Mouse (Mus musculus): Measurements from ENCODE around the gene Cotl1. TPM values are rescaled to one million over a fixed set of nuclear protein-coding genes. Genes with fewer than 3 reads are reported as not detected.
A peak's percentile ranks its signal among the peaks of the same experiment; 100 is the strongest.
"Not testable (repeated sequence)": the region's sequence is repeated elsewhere in the genome, so short reads cannot be mapped to it uniquely, and the experiment has no call there.

Gene Cotl1
- polyA plus RNA-seq, 1 experiment from 2014 or later = 139 TPM

DNA sequence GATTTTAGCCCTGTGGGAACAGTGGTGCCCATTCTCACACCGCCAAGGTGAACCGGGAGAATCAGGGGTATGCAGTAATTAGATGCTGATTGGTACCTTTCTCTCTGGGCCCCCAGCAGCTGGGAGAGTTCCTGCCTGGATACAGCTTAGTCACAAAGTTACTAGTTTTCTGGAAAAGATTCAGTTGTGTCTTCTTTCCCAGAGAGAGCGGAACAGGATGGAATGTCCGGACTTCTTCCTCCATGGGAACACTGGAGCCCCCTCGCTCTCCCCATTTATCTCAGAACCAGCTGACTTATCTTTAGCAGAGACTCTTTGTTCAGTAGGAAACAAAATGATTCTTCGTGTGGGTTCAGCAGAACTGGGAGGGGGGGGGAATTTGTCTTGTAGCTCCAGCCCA lies 22.4 kb upstream of the Cotl1 start:
- Histone ChIP-seq H3K36me3 (ENCODE audit: control insufficient read depth, insufficient read depth, low read length) (no peaks in the 10 kb centered on the region), H3K27ac (ENCODE audit: low read length) (peak overlapping the region; percentile 70; the same call in 1 of the 2 replicates), H3K9ac (ENCODE audit: low read depth, low read length) (peak overlapping the region; percentile 86), H3K9me3 (replicated peaks; ENCODE audit: control insufficient read depth, low read length, poor library complexity, severe bottlenecking) (no peaks in the 10 kb centered on the region), H3K4me1 (ENCODE audit: control insufficient read depth, insufficient read depth, low read length) (peaks cover 13% of the 10 kb centered on the region), H3K4me3 (ENCODE audit: low read depth, low read length) (peak overlapping the region; percentile 81), H3K4me2 (ENCODE audit: low read length) (peak overlapping the region; percentile 72), H3K27me3 (ENCODE audit: control insufficient read depth, insufficient read depth, low read depth, low read length) (no peaks in the 10 kb centered on the region)
- no peak for ATAC-seq
- WGBS = 10% methylated on average over 6 of the region's 6 CpGs

- ATAC-seq = no peak; the same call in none of the 2 replicates
- Histone ChIP-seq H3K36me3 (ENCODE audit: control insufficient read depth, insufficient read depth, low read length) (no peaks in the 10 kb centered on the region), H3K9ac (ENCODE audit: low read depth, low read length) (peak overlapping the region; percentile 86), H3K9me3 (replicated peaks; ENCODE audit: control insufficient read depth, low read length, poor library complexity, severe bottlenecking) (no peaks in the 10 kb centered on the region), H3K4me3 (ENCODE audit: low read depth, low read length) (peak overlapping the region; percentile 81), H3K4me2 (ENCODE audit: low read length) (peak overlapping the region; percentile 72), H3K27me3 (ENCODE audit: control insufficient read depth, insufficient read depth, low read depth, low read length) (no peaks in the 10 kb centered on the region), H3K27ac (ENCODE audit: low read length) (peak overlapping the region; percentile 70), H3K4me1 (ENCODE audit: control insufficient read depth, insufficient read depth, low read length) (peaks cover 13% of the 10 kb centered on the region)
- 1% methylated on average over 19 of the region's 19 CpGs for WGBS
These were observed 22.0 kb upstream of the Cotl1 start for GRCm38 (mm10) chr8:119862390-119862734.

- Histone ChIP-seq H3K4me1 (ENCODE audit: control insufficient read depth, insufficient read depth, low read length) (peaks cover 13% of the 10 kb centered on the region), H3K27ac (ENCODE audit: low read length) (peak within 1 kb of the TSS; percentile 70), H3K4me3 (ENCODE audit: low read depth, low read length) (peak within 1 kb of the TSS; percentile 81), H3K9ac (ENCODE audit: low read depth, low read length) (peak within 1 kb of the TSS; percentile 86), H3K36me3 (ENCODE audit: control insufficient read depth, insufficient read depth, low read length) (no peaks in the 10 kb centered on the region), H3K27me3 (ENCODE audit: control insufficient read depth, insufficient read depth, low read depth, low read length) (no peaks in the 10 kb centered on the region), H3K9me3 (replicated peaks; ENCODE audit: control insufficient read depth, low read length, poor library complexity, severe bottlenecking) (no peaks in the 10 kb centered on the region), H3K4me2 (ENCODE audit: low read length) (peak within 1 kb of the TSS; percentile 72)
- under 1% methylated on average over 28 of the region's 35 CpGs for WGBS
- peak; percentile 96 for ATAC-seq
These were observed 21.5 kb upstream of the Cotl1 start, which contains the start of gene Klhl36 for GRCm38 (mm10) chr8:119861706-119862389. Klhl36 (plus strand) TSS chr8:119862266.

DNA sequence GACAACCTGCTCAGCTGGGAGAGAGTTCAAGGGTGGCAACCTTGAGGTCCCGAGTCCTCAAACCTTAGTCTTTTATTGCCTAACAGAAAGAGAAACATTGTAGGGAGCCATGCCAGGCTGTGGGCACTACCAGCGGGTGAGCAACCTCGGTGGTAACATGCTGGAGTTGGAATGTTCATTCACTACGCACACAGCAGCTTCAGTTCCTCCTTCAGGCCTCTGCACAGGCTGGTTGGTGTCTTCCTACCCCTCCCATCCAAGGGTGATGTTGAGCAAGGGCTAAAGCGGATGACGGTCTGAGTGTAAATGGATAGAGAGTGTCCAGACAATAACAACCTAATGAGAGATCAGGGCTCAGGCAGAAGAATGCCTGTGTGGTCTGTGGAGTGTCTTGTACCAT lies 17.4 kb upstream of the Cotl1 start:
- no peak for ATAC-seq
- no peak overlapping the region for H3K9ac ChIP-seq (ENCODE audit: low read depth, low read length)
- H3K4me2 ChIP-seq (ENCODE audit: low read length) = no peak overlapping the region
- WGBS = 63% methylated on average over 6 of the region's 6 CpGs
- no peak overlapping the region for H3K4me3 ChIP-seq (ENCODE audit: low read depth, low read length)
- H3K9me3 ChIP-seq (replicated peaks; ENCODE audit: control insufficient read depth, low read length, poor library complexity, severe bottlenecking) = no peaks in the 10 kb centered on the region
- no peaks in the 10 kb centered on the region for H3K27me3 ChIP-seq (ENCODE audit: control insufficient read depth, insufficient read depth, low read depth, low read length)
- no peak overlapping the region for H3K27ac ChIP-seq (ENCODE audit: low read length)
- peaks cover 6% of the 10 kb centered on the region; the same call in 1 of the 2 replicates for H3K4me1 ChIP-seq (ENCODE audit: control insufficient read depth, insufficient read depth, low read length)
- no peaks in the 10 kb centered on the region for H3K36me3 ChIP-seq (ENCODE audit: control insufficient read depth, insufficient read depth, low read length)

GRCm38 (mm10) chr8:119855656-119856055 lies 15.3 kb upstream of the Cotl1 start:
- Histone ChIP-seq H3K4me1 (ENCODE audit: control insufficient read depth, insufficient read depth, low read length) (no peaks in the 10 kb centered on the region), H3K9me3 (replicated peaks; ENCODE audit: control insufficient read depth, low read length, poor library complexity, severe bottlenecking) (no peaks in the 10 kb centered on the region), H3K27ac (ENCODE audit: low read length) (no peak overlapping the region), H3K4me2 (ENCODE audit: low read length) (no peak overlapping the region), H3K4me3 (ENCODE audit: low read depth, low read length) (no peak overlapping the region), H3K9ac (ENCODE audit: low read depth, low read length) (no peak overlapping the region), H3K36me3 (ENCODE audit: control insufficient read depth, insufficient read depth, low read length) (no peaks in the 10 kb centered on the region), H3K27me3 (ENCODE audit: control insufficient read depth, insufficient read depth, low read depth, low read length) (no peaks in the 10 kb centered on the region)
- no peak for ATAC-seq
- WGBS = 83% methylated on average over 5 of the region's 5 CpGs

- Histone ChIP-seq H3K4me1 (ENCODE audit: control insufficient read depth, insufficient read depth, low read length) (no peaks in the 10 kb centered on the region), H3K36me3 (ENCODE audit: control insufficient read depth, insufficient read depth, low read length) (no peaks in the 10 kb centered on the region), H3K4me3 (ENCODE audit: low read depth, low read length) (no peak overlapping the region), H3K27ac (ENCODE audit: low read length) (no peak overlapping the region), H3K27me3 (ENCODE audit: control insufficient read depth, insufficient read depth, low read depth, low read length) (no peaks in the 10 kb centered on the region), H3K9ac (ENCODE audit: low read depth, low read length) (no peak overlapping the region), H3K4me2 (ENCODE audit: low read length) (no peak overlapping the region), H3K9me3 (replicated peaks; ENCODE audit: control insufficient read depth, low read length, poor library complexity, severe bottlenecking) (no peaks in the 10 kb centered on the region)
- ATAC-seq = no peak
- 25% methylated on average over 5 of the region's 5 CpGs for WGBS
These were observed 13.7 kb upstream of the Cotl1 start for GRCm38 (mm10) chr8:119854035-119854434.

DNA sequence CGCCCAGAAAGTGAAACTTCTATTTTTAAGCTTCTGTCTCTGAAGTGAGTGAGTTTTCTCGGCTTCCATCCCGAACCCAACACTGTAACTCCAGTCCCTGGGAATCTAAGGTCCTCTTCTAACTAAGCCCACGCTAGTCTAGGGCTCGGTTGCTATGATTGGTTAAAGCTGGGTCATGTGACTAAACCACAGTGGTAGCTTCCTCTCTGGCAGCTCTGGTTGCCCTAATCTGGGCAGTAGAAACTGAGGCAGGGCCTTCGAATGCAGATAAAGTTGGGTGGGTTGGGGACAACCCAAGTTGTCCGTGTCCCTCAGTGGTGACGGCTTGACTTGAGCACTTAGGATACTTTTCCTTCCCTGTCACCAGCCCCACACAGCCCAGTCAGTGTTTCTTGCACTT lies 13.2 kb upstream of the Cotl1 start:
- no peak overlapping the region for H3K9ac ChIP-seq (ENCODE audit: low read depth, low read length)
- H3K36me3 ChIP-seq (ENCODE audit: control insufficient read depth, insufficient read depth, low read length) = no peaks in the 10 kb centered on the region
- no peak for ATAC-seq
- H3K27me3 ChIP-seq (ENCODE audit: control insufficient read depth, insufficient read depth, low read depth, low read length) = no peaks in the 10 kb centered on the region
- WGBS = 59% methylated on average over 8 of the region's 8 CpGs
- H3K27ac ChIP-seq (ENCODE audit: low read length) = no peak overlapping the region
- H3K4me3 ChIP-seq (ENCODE audit: low read depth, low read length) = no peak overlapping the region
- no peaks in the 10 kb centered on the region for H3K4me1 ChIP-seq (ENCODE audit: control insufficient read depth, insufficient read depth, low read length)
- H3K9me3 ChIP-seq (replicated peaks; ENCODE audit: control insufficient read depth, low read length, poor library complexity, severe bottlenecking) = no peaks in the 10 kb centered on the region
- no peak overlapping the region for H3K4me2 ChIP-seq (ENCODE audit: low read length)

DNA sequence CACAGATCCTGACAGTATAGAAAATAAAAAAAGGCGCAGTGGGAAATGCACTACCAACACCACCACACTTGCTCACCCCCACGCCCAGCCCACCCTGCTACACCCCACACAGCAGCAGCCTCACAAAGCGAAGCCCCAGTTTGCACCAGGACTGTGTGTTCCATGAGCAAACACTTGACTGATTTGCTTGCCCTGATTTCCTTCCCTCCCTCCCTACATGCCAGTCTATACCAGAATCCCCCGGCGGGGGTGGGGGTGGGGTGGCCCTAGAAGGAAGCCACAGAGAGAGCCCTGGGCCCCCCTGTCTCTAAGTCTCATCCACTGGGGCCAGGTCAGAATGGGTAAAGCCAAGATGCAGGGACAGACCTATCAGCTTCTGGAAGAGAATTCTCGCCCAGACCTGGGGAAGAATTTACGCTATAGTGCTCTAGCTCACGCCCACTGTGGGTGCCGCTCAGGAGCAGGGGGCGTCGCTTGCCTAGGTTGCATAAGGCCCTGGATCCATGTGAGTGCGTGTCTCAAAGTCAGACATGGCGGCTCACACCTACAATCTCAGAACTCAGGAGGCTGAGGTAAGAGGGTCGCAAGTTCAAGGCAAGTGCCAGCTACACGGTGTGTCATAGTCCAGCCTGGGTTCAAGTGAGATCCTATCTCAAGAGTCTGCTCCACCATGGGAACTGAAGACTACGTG lies 7.0 kb upstream of the Cotl1 start:
- no peak for ATAC-seq
- Histone ChIP-seq H3K9ac (ENCODE audit: low read depth, low read length) (no peak overlapping the region), H3K27me3 (ENCODE audit: control insufficient read depth, insufficient read depth, low read depth, low read length) (no peaks in the 10 kb centered on the region; the same call in 1 of the 2 replicates), H3K27ac (ENCODE audit: low read length) (no peak overlapping the region), H3K36me3 (ENCODE audit: control insufficient read depth, insufficient read depth, low read length) (no peaks in the 10 kb centered on the region), H3K4me3 (ENCODE audit: low read depth, low read length) (no peak overlapping the region), H3K4me2 (ENCODE audit: low read length) (no peak overlapping the region), H3K4me1 (ENCODE audit: control insufficient read depth, insufficient read depth, low read length) (peaks cover 2% of the 10 kb centered on the region; the same call in 1 of the 2 replicates), H3K9me3 (replicated peaks; ENCODE audit: control insufficient read depth, low read length, poor library complexity, severe bottlenecking) (no peaks in the 10 kb centered on the region)
- 91% methylated on average over 16 of the region's 16 CpGs for whole genome bisulfite sequencing

DNA sequence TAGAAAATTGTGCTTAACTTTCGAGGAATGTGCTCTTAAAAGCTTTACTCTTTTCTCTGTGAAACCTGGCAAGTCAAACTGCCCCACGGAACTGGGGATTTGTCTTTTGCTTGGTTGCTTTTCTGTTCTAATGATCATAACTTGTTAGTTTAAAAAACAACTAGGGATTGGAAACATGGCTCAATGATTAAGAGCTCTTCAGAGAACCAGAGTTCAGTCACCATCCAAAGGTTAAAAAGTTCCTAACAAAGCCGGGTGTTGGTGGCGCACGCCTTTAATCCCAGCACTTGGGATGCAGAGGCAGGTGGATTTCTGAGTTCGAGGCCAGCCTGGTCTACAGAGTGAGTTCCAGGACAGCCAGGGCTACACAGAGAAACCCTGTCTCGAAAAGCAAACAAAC lies 5.4 kb upstream of the Cotl1 start:
- not testable (repeated sequence) for H3K4me3 ChIP-seq (ENCODE audit: low read depth, low read length)

More for the DNA sequence above, 5.4 kb upstream of the Cotl1 start:
- not testable (repeated sequence) for H3K4me1 ChIP-seq (ENCODE audit: control insufficient read depth, insufficient read depth, low read length); H3K27ac ChIP-seq (ENCODE audit: low read length); H3K27me3 ChIP-seq (ENCODE audit: control insufficient read depth, insufficient read depth, low read depth, low read length); H3K4me2 ChIP-seq (ENCODE audit: low read length); H3K9me3 ChIP-seq (replicated peaks; ENCODE audit: control insufficient read depth, low read length, poor library complexity, severe bottlenecking); ATAC-seq; H3K9ac ChIP-seq (ENCODE audit: low read depth, low read length); H3K36me3 ChIP-seq (ENCODE audit: control insufficient read depth, insufficient read depth, low read length)
- 83% methylated on average over 7 of the region's 7 CpGs for WGBS

All from midbrain, embryonic 16.5 days (tissue).